Mouse (Mus musculus) CD8-positive naive resting alpha-beta T cell, adult 2 months (primary cell): Measurements from ENCODE around the gene Grm4.
"Not testable (repeated sequence)": the region's sequence is repeated elsewhere in the genome, so short reads cannot be mapped to it uniquely, and the experiment has no call there.

Experiments used
- DNase-seq, 2 experiments: peaks; one replicate each; pipeline ENCODE4 v3.0.0; 2022; ENCODE audit warnings: low read depth in 2 of 2, low spot score in 2 of 2

The Grm4 gene

GRCm38 (mm10) chr17:27405376-27406024, 115.7 kb downstream of the Grm4 start:
- no peak for DNase-seq

GRCm38 (mm10) chr17:27401200-27401599, 120.0 kb downstream of the Grm4 start:
- DNase-seq = no peak

- no peak for DNase-seq
These were observed 127.3 kb downstream of the Grm4 start for GRCm38 (mm10) chr17:27393931-27394330.

- no peak for DNase-seq
These were observed 127.8 kb downstream of the Grm4 start for GRCm38 (mm10) chr17:27393432-27393831.

GRCm38 (mm10) chr17:27392918-27393317, 128.3 kb downstream of the Grm4 start:
- DNase-seq = no peak

- DNase-seq = no peak
These were observed 131.2 kb downstream of the Grm4 start for GRCm38 (mm10) chr17:27390019-27390418.

- no peak for DNase-seq
These were observed 131.8 kb downstream of the Grm4 start for GRCm38 (mm10) chr17:27389221-27390000.

- no peak for DNase-seq
These were observed 134.8 kb downstream of the Grm4 start for GRCm38 (mm10) chr17:27386438-27386837.

GRCm38 (mm10) chr17:27385513-27386261, 135.5 kb downstream of the Grm4 start:
- no peak for DNase-seq

- no peak for DNase-seq
These were observed 138.3 kb downstream of the Grm4 start for GRCm38 (mm10) chr17:27382916-27383315.

GRCm38 (mm10) chr17:27380911-27381459, 140.2 kb downstream of the Grm4 start:
- not testable (repeated sequence) for DNase-seq

GRCm38 (mm10) chr17:27378977-27379376, 142.2 kb downstream of the Grm4 start:
- DNase-seq = no peak

GRCm38 (mm10) chr17:27377151-27377550, 144.1 kb downstream of the Grm4 start:
- DNase-seq = no peak

- DNase-seq = no peak
These were observed 145.7 kb downstream of the Grm4 start for GRCm38 (mm10) chr17:27375551-27375950.
